Mouse (Mus musculus) lung, embryonic 14.5 days (tissue): Measurements from ENCODE around the gene Sez6l. TPM values are rescaled to one million over a fixed set of nuclear protein-coding genes. Genes with fewer than 3 reads are reported as not detected.

ENCODE experiments used
- ATAC-seq: fragments of 200-750 bp; cut with Nextera tagmentation; 2 replicates; pipeline ENCODE4 v1.8.0; 2017; ENCODE audit warnings: mild to moderate bottlenecking, moderate TSS enrichment, moderate library complexity; ENCODE audit not compliant: insufficient read depth
- DNase-seq: peaks from one replicate; pipeline ENCODE4 v3.0.0-alpha.2; 2015
- H3K27ac ChIP-seq: fragments of 300-500 bp; sonication (generic); 2 replicates; pipeline ENCODE4 v1.5.1; 2014; ENCODE audit warnings: low read depth, mild to moderate bottlenecking, moderate library complexity
- H3K27me3 ChIP-seq: fragments of 300-500 bp; sonication (generic); 2 replicates; pipeline ENCODE4 v1.6.1; 2014; ENCODE audit warnings: low read length, control low read depth; ENCODE audit not compliant: insufficient read depth
- H3K36me3 ChIP-seq: fragments of 300-500 bp; sonication (generic); 2 replicates; pipeline ENCODE4 v1.6.1; 2014; ENCODE audit warnings: control low read depth; ENCODE audit not compliant: insufficient read depth
- H3K4me1 ChIP-seq: fragments of 300-500 bp; sonication (generic); 2 replicates; pipeline ENCODE4 v1.6.1; 2014; ENCODE audit warnings: antibody characterized with exemption, control low read depth; ENCODE audit not compliant: insufficient read depth
- H3K4me2 ChIP-seq: fragments of 300-500 bp; sonication (generic); 2 replicates; pipeline ENCODE4 v1.6.1; 2014; ENCODE audit warnings: mild to moderate bottlenecking
- H3K4me3 ChIP-seq: fragments of 300-500 bp; sonication (generic); 2 replicates; pipeline ENCODE4 v1.5.1; 2014; ENCODE audit warnings: low read depth, low read length
- H3K9ac ChIP-seq: fragments of 300-500 bp; sonication (generic); 2 replicates; pipeline ENCODE4 v1.6.1; 2014
- H3K9me3 ChIP-seq: fragments of 300-500 bp; sonication (generic); 2 replicates; pipeline ENCODE4 v1.6.1; 2016; ENCODE audit warnings: low read depth, low read length, control low read depth
- CTCF ChIP-seq: IDR thresholded peaks from 2 replicates; pipeline ENCODE4 v1.5.1; 2016; ENCODE audit warnings: antibody characterized with exemption, low read depth
- WGBS: fragments of 180-500 bp; shearing (Covaris S2); extraction: QIAGEN DNeasy Blood & Tissue Kit; methylation state at CpG from one replicate; pipeline ENCODE4 v1.1.7; 2014; 5-methylcytosine and 5-hydroxymethylcytosine counted together
- polyA plus RNA-seq: library from polyadenylated mRNA; unstranded; fragments of >200 nt; fragmentation: Nextera tagmentation; extraction: Ambion mirVana; gene quantifications from 2 replicates; pipeline ENCODE4 v1.2.1, GENCODE M21; 2014

Gene Sez6l
- polyA plus RNA-seq, 1 experiment from 2014 or later, result 0.32 TPM

DNA sequence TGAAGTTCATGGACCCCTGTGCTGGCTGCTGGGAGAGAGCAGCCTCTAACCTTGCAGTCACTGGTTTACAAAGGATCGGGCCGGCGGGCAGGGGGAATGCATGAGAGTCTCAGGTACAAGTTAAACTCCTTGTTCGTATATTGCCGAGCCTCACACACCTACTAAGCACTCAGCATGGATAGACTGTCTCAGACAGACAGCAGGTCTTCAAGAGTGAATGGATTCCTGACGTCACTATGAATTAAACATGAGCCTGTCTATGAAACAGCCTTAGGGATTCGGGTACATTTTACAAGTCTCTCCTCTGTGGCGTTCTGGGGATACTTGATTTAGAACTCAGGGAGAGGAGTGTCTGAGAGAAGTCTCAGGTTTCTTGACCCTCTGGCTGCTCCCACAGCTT is 11.5 kb downstream of the Sez6l start:
- ATAC-seq, result no peak
- Histone ChIP-seq H3K4me2 (no peak overlapping the region), H3K9ac (no peak overlapping the region), H3K27me3 (no peaks in the 10 kb centered on the region; the same call in 1 of the 2 replicates), H3K27ac (no peak overlapping the region), H3K9me3 (no peaks in the 10 kb centered on the region), H3K4me3 (no peak overlapping the region), H3K4me1 (no peaks in the 10 kb centered on the region), H3K36me3 (no peaks in the 10 kb centered on the region)
- WGBS, result 64% methylated on average over 8 of the region's 8 CpGs
- no peak for DNase-seq
- TF ChIP-seq CTCF, result no peak

DNA sequence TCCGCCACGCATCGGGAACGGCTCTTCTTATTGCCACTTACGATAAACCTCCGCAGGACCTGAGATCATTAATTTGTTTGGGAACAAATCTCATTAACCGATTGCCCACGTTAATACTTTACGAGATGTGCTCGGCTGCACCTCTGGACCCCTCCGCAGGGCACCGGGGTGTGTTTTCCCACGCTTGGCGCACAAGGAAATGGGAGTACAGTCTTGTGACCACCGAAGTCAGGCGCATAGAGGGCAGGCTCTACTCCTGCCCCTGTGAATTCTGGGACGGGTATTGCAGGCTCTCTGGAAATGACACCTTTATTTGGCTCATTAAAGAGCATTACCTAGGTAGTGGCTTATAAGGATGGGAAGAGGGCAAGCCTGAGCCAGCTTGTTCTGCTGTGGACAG is 11.9 kb downstream of the Sez6l start:
- TF ChIP-seq CTCF, result no peak
- no peak for DNase-seq
- 85% methylated on average over 17 of the region's 17 CpGs for WGBS
- no peak overlapping the region for H3K9ac ChIP-seq
- H3K4me3 ChIP-seq, result no peak overlapping the region
- H3K9me3 ChIP-seq, result no peaks in the 10 kb centered on the region
- no peak for ATAC-seq
- no peaks in the 10 kb centered on the region for H3K4me1 ChIP-seq
- H3K27me3 ChIP-seq, result no peaks in the 10 kb centered on the region; the same call in 1 of the 2 replicates
- no peaks in the 10 kb centered on the region for H3K36me3 ChIP-seq
- no peak overlapping the region for H3K4me2 ChIP-seq
- H3K27ac ChIP-seq, result no peak overlapping the region

DNA sequence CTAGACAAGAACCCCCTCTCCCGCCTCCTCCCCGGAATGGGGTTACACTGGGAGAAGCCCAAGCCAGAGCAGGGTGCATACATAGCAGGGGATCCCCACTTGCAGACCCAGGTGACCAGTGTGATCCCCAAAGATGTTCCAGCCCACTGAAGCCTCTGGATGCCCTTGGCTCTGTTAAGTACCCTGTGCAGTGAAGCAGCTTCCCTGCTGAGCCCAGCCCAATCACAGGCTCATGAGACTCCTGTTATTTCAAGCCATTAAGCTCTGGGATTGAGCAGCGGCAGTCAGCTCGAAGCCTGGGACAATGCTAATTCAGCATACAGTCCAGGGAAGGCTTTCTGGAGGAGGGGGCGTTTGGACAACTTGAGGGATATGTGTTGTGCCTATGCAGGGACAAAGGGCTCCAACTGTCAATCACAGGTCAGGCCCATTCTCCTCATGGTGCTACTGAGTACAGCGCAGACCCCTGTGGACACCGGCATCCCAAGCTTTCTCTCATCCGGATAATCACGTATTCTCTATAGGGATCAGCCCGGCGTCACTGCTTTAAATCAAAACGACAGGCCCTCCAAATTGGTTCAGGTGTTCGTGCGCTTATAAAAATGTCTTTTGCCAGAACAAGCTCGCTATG is 16.0 kb downstream of the Sez6l start:
- 73% methylated on average over 15 of the region's 15 CpGs for WGBS
- H3K4me1 ChIP-seq, result no peaks in the 10 kb centered on the region
- H3K4me3 ChIP-seq, result no peak overlapping the region
- DNase-seq (no peak), ATAC-seq (no peak)
- no peaks in the 10 kb centered on the region for H3K36me3 ChIP-seq
- no peak overlapping the region for H3K4me2 ChIP-seq
- TF ChIP-seq CTCF, result no peak
- H3K9me3 ChIP-seq, result no peaks in the 10 kb centered on the region
- H3K27ac ChIP-seq, result no peak overlapping the region
- no peak overlapping the region for H3K9ac ChIP-seq
- no peaks in the 10 kb centered on the region; the same call in 1 of the 2 replicates for H3K27me3 ChIP-seq

DNA sequence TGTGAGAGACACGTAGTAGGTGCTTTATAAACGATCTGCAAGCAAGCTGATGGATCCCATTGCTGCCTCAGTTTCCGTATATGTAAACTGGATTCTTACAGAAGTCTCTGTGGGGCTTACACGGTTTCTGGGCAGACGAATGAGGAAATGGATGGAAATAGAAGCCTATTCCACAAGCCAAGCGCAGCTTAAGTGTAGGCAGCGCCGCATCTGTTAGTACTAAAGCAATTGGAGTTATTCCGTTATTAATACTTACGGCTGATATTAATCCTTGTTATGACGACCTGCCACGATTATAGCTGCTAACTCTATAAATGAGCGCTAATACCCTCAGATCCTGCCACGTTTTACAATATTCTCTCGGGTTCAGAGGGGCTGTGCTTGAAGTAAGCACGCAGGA is 16.8 kb downstream of the Sez6l start:
- Histone ChIP-seq H3K36me3 (no peaks in the 10 kb centered on the region), H3K4me2 (no peak overlapping the region), H3K27ac (no peak overlapping the region), H3K9me3 (no peaks in the 10 kb centered on the region), H3K27me3 (no peaks in the 10 kb centered on the region; the same call in 1 of the 2 replicates), H3K9ac (no peak overlapping the region), H3K4me3 (no peak overlapping the region), H3K4me1 (no peaks in the 10 kb centered on the region)
- WGBS, result 71% methylated on average over 16 of the region's 16 CpGs
- ATAC-seq (no peak), DNase-seq (no peak)
- no peak for TF ChIP-seq CTCF

DNA sequence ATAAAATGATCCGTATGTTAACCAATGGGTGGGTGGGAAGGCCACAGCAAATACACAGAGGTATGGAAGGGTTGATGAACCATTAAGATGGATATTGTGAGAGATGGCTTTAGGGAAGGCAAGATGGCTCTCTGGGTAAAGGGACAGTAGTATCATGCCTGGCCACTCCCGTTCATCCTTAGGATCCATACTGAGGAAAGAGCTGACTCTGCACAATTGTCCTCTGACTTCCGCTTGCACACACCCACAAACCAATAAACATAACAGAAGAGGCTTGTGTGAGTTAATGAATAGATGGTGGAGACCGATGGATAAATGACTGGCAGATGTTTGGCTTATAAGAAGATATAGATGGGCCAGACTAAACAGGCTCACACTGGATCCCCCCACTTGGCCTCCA is 19.6 kb downstream of the Sez6l start:
- ATAC-seq, result no peak

DNA sequence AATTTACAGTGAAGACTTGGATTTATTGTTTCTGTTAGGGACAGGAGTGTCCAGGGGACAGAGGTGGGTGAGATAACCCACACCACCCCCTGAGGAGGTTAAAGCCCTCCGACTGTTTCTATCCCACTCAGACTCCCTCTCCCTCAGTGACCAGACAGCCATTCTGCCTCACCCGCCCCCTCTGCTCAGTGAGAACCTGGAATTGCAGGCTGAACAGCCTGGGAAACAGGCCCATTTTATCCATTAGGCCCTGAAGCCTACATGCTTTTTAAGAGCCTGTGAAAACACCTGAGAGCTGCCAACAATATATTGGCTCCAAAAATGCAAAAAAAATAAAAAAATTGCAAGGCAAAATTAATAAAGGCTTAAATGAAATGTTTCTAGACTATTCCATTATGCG is 20.3 kb downstream of the Sez6l start:
- 71% methylated on average over 3 of the region's 3 CpGs for WGBS

More for the DNA sequence above, 19.6 kb downstream of the Sez6l start:
- DNase-seq, result no peak
- TF ChIP-seq CTCF, result no peak
- Histone ChIP-seq H3K4me2 (no peak overlapping the region), H3K36me3 (no peaks in the 10 kb centered on the region), H3K4me3 (no peak overlapping the region), H3K4me1 (no peaks in the 10 kb centered on the region), H3K27me3 (no peaks in the 10 kb centered on the region; the same call in 1 of the 2 replicates), H3K27ac (no peak overlapping the region), H3K9ac (no peak overlapping the region), H3K9me3 (no peaks in the 10 kb centered on the region)
- 66% methylated on average over 4 of the region's 4 CpGs for WGBS

DNA sequence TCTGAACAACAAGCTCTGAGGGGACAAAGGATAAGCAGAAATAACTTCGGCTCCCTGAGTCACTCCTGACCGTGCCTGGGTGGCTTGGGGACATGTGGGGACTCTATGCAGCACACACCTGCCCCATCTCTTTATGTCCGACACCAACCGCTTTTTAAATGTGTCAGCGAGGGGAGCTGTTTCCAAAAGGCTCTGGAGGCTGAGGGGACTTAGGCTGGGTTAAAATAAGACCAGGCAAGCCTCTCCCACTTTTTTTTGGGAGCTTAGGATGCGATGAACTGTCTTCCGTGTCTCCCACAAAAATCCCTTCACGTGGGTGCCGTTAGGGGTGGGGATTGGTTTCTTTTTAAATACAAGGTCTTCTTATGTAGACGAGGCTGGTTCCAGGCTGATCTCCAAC is 22.5 kb downstream of the Sez6l start:
- Histone ChIP-seq H3K9ac (no peak overlapping the region), H3K27me3 (no peaks in the 10 kb centered on the region), H3K4me3 (no peak overlapping the region), H3K4me2 (no peak overlapping the region), H3K27ac (no peak overlapping the region), H3K9me3 (no peaks in the 10 kb centered on the region), H3K4me1 (no peaks in the 10 kb centered on the region; the same call in 1 of the 2 replicates), H3K36me3 (no peaks in the 10 kb centered on the region)
- DNase-seq (no peak), ATAC-seq (no peak)
- no peak for TF ChIP-seq CTCF
- 66% methylated on average over 10 of the region's 10 CpGs for WGBS

More for the DNA sequence above, 20.3 kb downstream of the Sez6l start:
- no peak overlapping the region for H3K4me3 ChIP-seq
- H3K36me3 ChIP-seq, result no peaks in the 10 kb centered on the region
- no peaks in the 10 kb centered on the region; the same call in 1 of the 2 replicates for H3K27me3 ChIP-seq
- no peak for DNase-seq
- no peaks in the 10 kb centered on the region; the same call in 1 of the 2 replicates for H3K4me1 ChIP-seq
- H3K9me3 ChIP-seq, result no peaks in the 10 kb centered on the region
- H3K4me2 ChIP-seq, result no peak overlapping the region
- no peak for TF ChIP-seq CTCF
- no peak overlapping the region for H3K27ac ChIP-seq
- no peak for ATAC-seq
- no peak overlapping the region for H3K9ac ChIP-seq
